Mouse (Mus musculus) erythroblast, embryonic 14.5 days (primary cell): ENCODE results near the gene Camk2b. TPM values are rescaled to one million over a fixed set of nuclear protein-coding genes. Genes with fewer than 3 reads are reported as not detected.

Experiments used
- H3K27me3 ChIP-seq: 2 replicates; pipeline ENCODE4 v1.6.1; 2012; ENCODE audit warnings: inconsistent platforms; ENCODE audit not compliant: control insufficient read depth
- H3K36me3 ChIP-seq: 2 replicates; pipeline ENCODE4 v1.6.1; 2012; ENCODE audit warnings: mild to moderate bottlenecking, inconsistent platforms; ENCODE audit not compliant: control insufficient read depth
- H3K4me1 ChIP-seq: 2 replicates; pipeline ENCODE4 v1.6.1; 2012; ENCODE audit warnings: inconsistent platforms; ENCODE audit not compliant: control insufficient read depth
- H3K4me3 ChIP-seq: replicated peaks from 2 replicates; pipeline ENCODE3; 2012; ENCODE audit warnings: moderate library complexity, mild to moderate bottlenecking, inconsistent platforms
- H3K9me3 ChIP-seq: 2 replicates; pipeline ENCODE4 v1.6.1; 2012; ENCODE audit warnings: low read length, inconsistent platforms, mixed read lengths; ENCODE audit not compliant: control insufficient read depth
- GATA1 ChIP-seq: IDR thresholded peaks from 2 replicates; pipeline ENCODE4 v1.6.1; 2012; ENCODE audit warnings: low read length, inconsistent platforms, mixed read lengths
- TAL1 ChIP-seq: IDR thresholded peaks from 3 replicates; pipeline ENCODE4 v1.6.1; 2012; ENCODE audit warnings: low read length, inconsistent platforms, mixed read lengths
- polyA plus RNA-seq: library from polyadenylated mRNA; stranded (reverse); fragments of >175 nt; gene quantifications from 2 replicates; pipeline ENCODE4 v1.2.3, GENCODE M21; 2012

Gene Camk2b
- polyA plus RNA-seq, 1 experiment: not detected

DNA sequence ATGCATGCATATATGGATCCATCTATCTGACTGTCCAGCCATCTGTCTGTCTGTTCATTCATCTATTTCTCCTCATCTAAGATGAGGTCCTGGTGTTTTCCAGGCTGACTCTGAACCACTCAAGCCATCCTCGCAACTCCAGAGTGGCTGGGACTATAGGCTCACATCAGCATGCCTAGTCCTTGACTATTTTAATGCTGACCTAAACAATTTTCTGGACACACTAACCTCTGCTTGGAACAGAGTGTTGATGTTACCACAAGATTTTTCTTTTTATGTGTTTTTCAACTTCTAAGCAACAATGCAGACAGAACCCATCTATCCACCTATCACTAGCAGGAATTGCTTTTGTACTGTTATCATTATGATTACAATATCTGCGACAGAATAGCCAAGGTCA, 31.4 kb downstream of the Camk2b start:
- H3K9me3 ChIP-seq: no peaks in the 10 kb centered on the region
- H3K36me3 ChIP-seq: no peaks in the 10 kb centered on the region
- H3K27me3 ChIP-seq: no peaks in the 10 kb centered on the region
- H3K4me1 ChIP-seq: no peaks in the 10 kb centered on the region
- TF ChIP-seq GATA1: no peak
- no peak for TF ChIP-seq TAL1
- no peak overlapping the region for H3K4me3 ChIP-seq

DNA sequence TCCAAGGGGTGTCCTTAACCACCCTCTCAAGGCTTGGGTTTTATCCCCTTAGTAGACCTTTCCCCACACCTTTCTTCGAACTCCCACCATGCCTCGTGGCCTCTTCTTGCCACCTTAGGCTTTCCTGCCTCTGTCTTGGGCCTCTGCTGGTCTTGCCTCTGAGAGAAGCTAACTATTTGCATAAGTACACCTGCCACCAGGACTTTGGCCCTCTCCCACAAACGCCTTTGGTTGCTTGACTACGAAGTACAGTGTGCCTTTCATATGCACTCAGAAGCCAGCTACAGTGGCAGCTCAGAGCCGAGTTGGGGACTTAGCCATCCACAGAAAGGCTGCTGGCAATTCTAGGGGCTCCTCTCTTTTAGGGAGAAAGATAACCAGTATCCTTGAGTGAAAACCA, 32.4 kb downstream of the Camk2b start:
- Histone ChIP-seq H3K36me3 (no peaks in the 10 kb centered on the region), H3K4me1 (no peaks in the 10 kb centered on the region), H3K4me3 (no peak overlapping the region), H3K9me3 (no peaks in the 10 kb centered on the region), H3K27me3 (no peaks in the 10 kb centered on the region)
- TF ChIP-seq GATA1 (no peak), TAL1 (no peak)

DNA sequence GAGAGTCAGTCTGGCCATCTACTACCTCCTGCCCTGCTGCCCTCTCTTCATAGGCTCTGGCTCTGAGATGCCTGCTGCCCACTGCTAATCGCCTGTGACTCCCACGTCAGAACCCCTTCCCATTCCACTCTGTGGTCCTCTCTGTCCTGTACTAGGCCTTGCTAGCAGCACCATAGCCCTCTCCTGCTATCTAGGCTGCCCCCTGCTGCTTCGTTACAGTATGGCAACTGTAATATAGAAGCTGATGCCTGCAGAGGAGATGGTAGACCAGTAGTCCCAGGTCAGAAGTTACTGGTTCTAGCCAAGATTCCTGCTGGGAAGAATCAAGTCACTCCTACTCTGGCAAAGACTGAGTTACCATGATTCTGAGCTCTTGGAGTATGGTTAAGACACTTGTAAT, 33.0 kb downstream of the Camk2b start:
- Histone ChIP-seq H3K36me3 (no peaks in the 10 kb centered on the region), H3K27me3 (no peaks in the 10 kb centered on the region), H3K4me3 (no peak overlapping the region), H3K4me1 (no peaks in the 10 kb centered on the region), H3K9me3 (no peaks in the 10 kb centered on the region)
- TF ChIP-seq TAL1 (no peak), GATA1 (no peak)

DNA sequence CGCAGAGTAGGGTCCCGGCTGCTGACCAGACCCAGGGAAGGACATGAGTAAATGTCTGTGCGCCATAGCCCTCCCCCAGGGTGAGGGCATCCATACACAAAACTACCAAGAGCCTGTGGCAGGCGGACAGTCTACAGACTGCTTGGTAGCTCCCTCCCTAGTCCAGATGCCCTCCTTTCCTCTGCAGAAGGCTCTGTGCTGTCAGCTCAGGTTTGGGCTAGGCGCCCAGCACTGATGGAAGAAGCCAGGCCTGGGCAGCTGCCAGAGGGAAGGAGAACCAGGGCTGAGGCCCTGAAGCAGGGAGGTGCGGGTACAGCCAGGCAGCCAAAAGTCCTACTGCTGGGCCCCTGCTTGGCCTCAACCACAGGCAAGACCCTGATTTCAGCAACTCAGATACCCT, 35.5 kb downstream of the Camk2b start:
- no peaks in the 10 kb centered on the region for H3K36me3 ChIP-seq
- no peak overlapping the region for H3K4me3 ChIP-seq
- H3K27me3 ChIP-seq: no peaks in the 10 kb centered on the region
- H3K9me3 ChIP-seq: no peaks in the 10 kb centered on the region
- H3K4me1 ChIP-seq: no peaks in the 10 kb centered on the region
- TF ChIP-seq TAL1 (no peak), GATA1 (no peak)

DNA sequence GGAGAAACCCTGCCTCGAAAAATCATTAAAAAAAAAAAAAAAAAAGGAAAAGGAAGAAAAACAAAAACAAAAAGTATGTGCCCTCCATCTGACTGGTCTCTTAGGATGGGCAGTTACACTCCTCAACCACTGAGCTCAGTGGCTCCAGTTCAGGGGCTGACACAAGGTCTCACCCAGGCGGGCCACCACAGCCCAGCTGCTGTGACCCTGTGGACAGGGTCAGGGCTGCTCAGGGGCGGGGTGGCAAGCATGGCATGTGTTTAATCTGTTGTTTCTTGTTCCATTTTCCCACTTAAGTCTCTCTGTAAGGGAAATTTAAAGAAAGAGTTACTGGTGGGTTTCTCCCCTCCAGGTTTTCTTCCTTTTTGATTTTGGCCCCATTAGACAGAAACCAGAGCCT, 36.4 kb downstream of the Camk2b start:
- Histone ChIP-seq H3K4me3 (no peak overlapping the region), H3K4me1 (no peaks in the 10 kb centered on the region), H3K27me3 (no peaks in the 10 kb centered on the region), H3K36me3 (no peaks in the 10 kb centered on the region), H3K9me3 (no peaks in the 10 kb centered on the region)
- TF ChIP-seq TAL1: no peak
- TF ChIP-seq GATA1: no peak

DNA sequence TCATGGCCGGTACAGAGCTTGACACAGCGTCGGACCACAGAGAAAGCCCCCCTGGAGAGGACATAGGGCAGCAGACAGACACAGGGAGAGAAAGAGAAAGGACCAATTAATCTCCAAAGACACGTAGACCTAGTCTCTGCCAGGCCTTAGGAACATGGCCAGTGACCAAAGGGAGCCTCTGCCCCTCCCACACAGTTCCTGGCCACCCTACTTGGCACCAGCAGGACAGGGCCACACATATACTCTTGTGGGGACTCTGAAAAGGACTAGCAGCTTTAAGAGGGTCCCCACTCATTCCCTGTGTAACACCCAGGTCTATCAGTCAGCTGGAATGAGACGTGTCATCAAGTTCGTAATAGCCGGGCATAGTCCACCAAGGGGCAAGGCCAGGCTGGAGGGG, 37.3 kb downstream of the Camk2b start:
- H3K9me3 ChIP-seq: no peaks in the 10 kb centered on the region
- H3K36me3 ChIP-seq: no peaks in the 10 kb centered on the region
- H3K4me3 ChIP-seq: no peak overlapping the region
- no peak for TF ChIP-seq TAL1
- TF ChIP-seq GATA1: no peak
- H3K4me1 ChIP-seq: no peaks in the 10 kb centered on the region
- no peaks in the 10 kb centered on the region for H3K27me3 ChIP-seq

DNA sequence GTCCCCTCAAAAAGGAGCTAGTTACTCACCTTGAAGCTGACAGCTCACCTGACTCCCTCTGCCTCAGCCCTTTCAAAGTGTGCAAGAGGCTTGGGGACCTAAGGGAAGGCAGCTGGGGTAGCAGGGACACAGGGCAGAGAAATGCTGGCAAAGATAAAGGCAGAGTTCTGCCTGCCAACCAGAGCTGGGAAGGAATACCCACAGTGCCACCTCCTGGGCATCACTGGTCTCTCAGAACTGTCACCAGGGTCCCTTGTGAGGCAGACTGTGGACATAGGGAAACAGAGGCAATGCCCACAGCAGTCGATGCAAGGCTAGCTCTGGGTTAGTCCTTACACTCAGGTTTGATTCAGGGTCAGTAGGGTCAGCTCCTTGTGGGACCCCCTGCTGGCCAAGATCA, 39.8 kb downstream of the Camk2b start:
- H3K9me3 ChIP-seq: no peaks in the 10 kb centered on the region
- TF ChIP-seq GATA1 (no peak), TAL1 (no peak)
- no peaks in the 10 kb centered on the region for H3K27me3 ChIP-seq
- H3K4me1 ChIP-seq: no peaks in the 10 kb centered on the region
- no peaks in the 10 kb centered on the region for H3K36me3 ChIP-seq
- no peak overlapping the region for H3K4me3 ChIP-seq

DNA sequence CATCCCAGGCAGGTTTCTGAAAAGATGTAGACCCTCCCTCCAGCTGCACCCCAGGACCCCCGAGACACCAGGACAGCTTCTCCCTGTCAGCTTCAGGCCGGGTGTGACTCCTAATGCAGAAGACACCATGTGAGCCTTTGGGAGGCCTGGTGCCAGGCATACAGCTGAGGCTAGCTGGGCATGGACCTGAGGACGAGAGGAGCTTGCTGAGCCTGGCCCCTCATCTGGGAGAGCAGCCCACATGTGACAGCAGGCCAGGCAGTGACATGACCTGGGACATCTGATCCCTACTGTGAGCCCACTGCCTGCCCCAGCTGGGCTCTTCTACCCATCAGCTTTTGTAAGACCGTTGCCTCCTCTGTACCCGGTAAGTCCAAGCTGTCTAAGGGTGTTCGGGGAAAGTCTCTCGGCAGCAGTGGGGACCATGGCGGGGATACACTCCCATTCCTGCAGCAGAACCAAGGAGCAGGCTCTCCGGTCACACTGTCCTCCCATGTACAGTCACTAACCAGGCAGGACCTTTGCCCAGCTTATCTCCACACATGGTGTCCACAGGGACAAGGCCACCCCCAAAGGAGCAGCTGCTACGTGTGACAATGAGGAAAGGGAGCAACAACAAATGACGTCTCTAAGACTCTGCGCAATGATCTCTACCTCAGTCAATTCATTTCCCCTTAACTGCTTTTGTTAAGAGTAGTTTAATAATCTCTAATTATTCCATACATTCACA, 41.1 kb downstream of the Camk2b start:
- no peaks in the 10 kb centered on the region for H3K27me3 ChIP-seq
- no peaks in the 10 kb centered on the region for H3K9me3 ChIP-seq
- no peak for TF ChIP-seq GATA1
- TF ChIP-seq TAL1: no peak
- H3K36me3 ChIP-seq: no peaks in the 10 kb centered on the region
- no peak overlapping the region for H3K4me3 ChIP-seq
- H3K4me1 ChIP-seq: no peaks in the 10 kb centered on the region

DNA sequence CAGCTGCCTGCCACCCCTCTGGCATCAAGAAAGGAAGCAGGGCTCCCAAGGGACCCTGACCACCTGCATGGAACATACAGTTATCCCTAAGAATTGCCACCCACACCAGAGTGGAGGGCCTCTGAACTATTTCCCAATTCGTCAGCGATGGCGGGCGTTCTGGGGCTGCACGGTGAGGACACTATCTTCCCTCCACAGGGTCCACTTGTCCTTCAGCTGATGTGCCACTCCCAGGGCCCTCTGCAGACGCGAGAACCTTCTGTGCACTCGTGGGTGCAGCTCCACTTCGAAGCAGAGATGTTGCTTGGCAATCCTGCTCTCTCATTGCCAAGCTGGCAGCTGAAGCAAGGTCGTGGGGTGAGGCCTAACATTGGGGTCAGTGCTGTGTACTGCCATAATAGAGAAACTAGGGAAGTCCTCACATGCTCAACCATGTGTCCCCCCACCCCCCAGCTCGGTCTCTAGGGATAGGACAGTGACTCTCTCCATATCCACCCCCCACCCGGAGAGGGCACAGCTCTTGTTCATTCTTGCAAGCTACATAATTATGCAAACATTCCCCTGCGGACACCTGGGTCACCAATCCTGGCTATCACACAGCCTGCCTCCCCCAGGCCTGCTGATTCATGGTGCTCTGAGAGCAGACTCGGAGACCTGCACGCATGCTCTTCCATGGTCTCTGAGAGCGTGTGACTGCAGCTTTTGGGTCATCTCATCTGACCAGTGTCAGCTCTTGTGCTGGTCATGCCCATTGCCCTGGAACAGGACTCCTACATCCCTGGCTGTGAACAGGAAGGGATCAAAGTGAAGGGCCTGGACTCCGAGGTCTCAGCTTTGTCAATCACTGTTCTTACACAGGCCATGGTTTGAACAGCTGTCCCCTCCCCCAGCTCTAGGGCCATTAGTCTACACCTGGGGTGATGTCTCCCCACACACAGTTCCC, 45.0 kb downstream of the Camk2b start:
- H3K4me3 ChIP-seq: no peak overlapping the region
- H3K27me3 ChIP-seq: no peaks in the 10 kb centered on the region
- no peaks in the 10 kb centered on the region for H3K36me3 ChIP-seq
- no peaks in the 10 kb centered on the region for H3K4me1 ChIP-seq
- TF ChIP-seq GATA1 (no peak), TAL1 (no peak)
- H3K9me3 ChIP-seq: no peaks in the 10 kb centered on the region
